Mouse (Mus musculus) liver, embryonic 12.5 days (tissue): ENCODE results near the gene Usf2. TPM values are rescaled to one million over a fixed set of nuclear protein-coding genes. Genes with fewer than 3 reads are reported as not detected.

ENCODE experiments used
- ATAC-seq: fragments of 200-750 bp; cut with Nextera tagmentation; 2 replicates; pipeline ENCODE4 v1.8.0; 2017; ENCODE audit warnings: moderate number of reproducible peaks, mild to moderate bottlenecking, moderate library complexity
- H3K27ac ChIP-seq: fragments of 300-500 bp; sonication (generic); 2 replicates; pipeline ENCODE4 v1.5.1; 2016; ENCODE audit warnings: mild to moderate bottlenecking
- H3K27me3 ChIP-seq: fragments of 300-500 bp; sonication (generic); replicated peaks from 2 replicates; pipeline ENCODE4 v1.6.1; 2016; ENCODE audit warnings: mild to moderate bottlenecking, moderate library complexity
- H3K36me3 ChIP-seq: fragments of 300-500 bp; sonication (generic); 2 replicates; pipeline ENCODE4 v1.6.1; 2016; ENCODE audit warnings: mild to moderate bottlenecking, moderate library complexity
- H3K4me1 ChIP-seq: fragments of 300-500 bp; sonication (generic); 2 replicates; pipeline ENCODE4 v1.6.1; 2016
- H3K4me2 ChIP-seq: fragments of 300-500 bp; sonication (generic); 2 replicates; pipeline ENCODE4 v1.6.1; 2016; ENCODE audit warnings: mild to moderate bottlenecking, moderate library complexity
- H3K4me3 ChIP-seq: fragments of 300-500 bp; sonication (generic); 2 replicates; pipeline ENCODE4 v1.5.1; 2016; ENCODE audit warnings: mild to moderate bottlenecking, moderate library complexity
- H3K9ac ChIP-seq: fragments of 300-500 bp; sonication (generic); 2 replicates; pipeline ENCODE4 v1.6.1; 2016; ENCODE audit warnings: mild to moderate bottlenecking, moderate library complexity
- H3K9me3 ChIP-seq: fragments of 300-500 bp; sonication (generic); replicated peaks from 2 replicates; pipeline ENCODE4 v1.6.1; 2016; ENCODE audit warnings: mild to moderate bottlenecking, moderate library complexity
- WGBS: fragments of 180-500 bp; shearing (Covaris S2); methylation state at CpG from one replicate; pipeline ENCODE4 v1.1.7; 2016; ENCODE audit not compliant: insufficient replicate concordance; 5-methylcytosine and 5-hydroxymethylcytosine counted together
- polyA plus RNA-seq: library from polyadenylated mRNA; unstranded; fragments of >200 nt; fragmentation: Nextera tagmentation; extraction: Ambion mirVana; gene quantifications from 2 replicates; pipeline ENCODE4 v1.2.1, GENCODE M21; 2016

Usf2 gene
- polyA plus RNA-seq: 13.9 and 18.1 TPM in 2 replicates

- peak; percentile 25; the same call in 1 of the 2 replicates for ATAC-seq
- Histone ChIP-seq H3K27ac (peak within 1 kb of the TSS; percentile 95), H3K4me1 (peaks cover 38% of the 10 kb centered on the region), H3K27me3 (no peaks in the 10 kb centered on the region), H3K4me3 (peak within 1 kb of the TSS; percentile 99), H3K36me3 (peaks cover 55% of the 10 kb centered on the region), H3K9me3 (no peaks in the 10 kb centered on the region), H3K4me2 (peak within 1 kb of the TSS; percentile 96), H3K9ac (peak within 1 kb of the TSS; percentile 100)
- under 1% methylated on average over 24 of the region's 82 CpGs for WGBS
Observed at GRCm38 (mm10) chr7:30956756-30957366, at the start of gene Usf2. Gene Usf2 (minus strand): TSS chr7:30956803.

GRCm38 (mm10) chr7:31002650-31003049, 46.0 kb upstream of the Usf2 start:
- H3K9me3 ChIP-seq: no peaks in the 10 kb centered on the region
- H3K9ac ChIP-seq: no peak overlapping the region
- peak; percentile 51 for ATAC-seq
- 0 out of 2 replicates have a peak overlapping the region, but pooled peaks have one; percentile 1 for H3K4me2 ChIP-seq
- H3K4me3 ChIP-seq: no peak overlapping the region
- 14% methylated on average over 8 of the region's 8 CpGs for WGBS
- H3K4me1 ChIP-seq: peaks cover 24% of the 10 kb centered on the region
- no peaks in the 10 kb centered on the region for H3K36me3 ChIP-seq
- H3K27ac ChIP-seq: 0 out of 2 replicates have a peak overlapping the region, but pooled peaks have one; percentile 30
- no peaks in the 10 kb centered on the region for H3K27me3 ChIP-seq

- 18% methylated on average over 7 of the region's 7 CpGs for WGBS
- H3K4me3 ChIP-seq: no peak overlapping the region
- 0 out of 2 replicates have a peak, but pooled peaks cover 5% of the 10 kb centered on the region for H3K9me3 ChIP-seq
- H3K9ac ChIP-seq: no peak overlapping the region
- H3K4me1 ChIP-seq: peaks cover 24% of the 10 kb centered on the region
- ATAC-seq: peak; percentile 42; the same call in 1 of the 2 replicates
- no peaks in the 10 kb centered on the region for H3K36me3 ChIP-seq
- H3K27me3 ChIP-seq: no peaks in the 10 kb centered on the region
- peak overlapping the region; percentile 16; the same call in 1 of the 2 replicates for H3K4me2 ChIP-seq
- H3K27ac ChIP-seq: no peak overlapping the region
Observed at GRCm38 (mm10) chr7:31000505-31001020, 44.0 kb upstream of the Usf2 start.

- ATAC-seq: no peak
- H3K9ac ChIP-seq: no peak overlapping the region
- H3K4me2 ChIP-seq: no peak overlapping the region
- H3K36me3 ChIP-seq: no peaks in the 10 kb centered on the region
- H3K4me1 ChIP-seq: peaks cover 12% of the 10 kb centered on the region
- H3K9me3 ChIP-seq: 0 out of 2 replicates have a peak, but pooled peaks cover 5% of the 10 kb centered on the region
- H3K27me3 ChIP-seq: no peaks in the 10 kb centered on the region
- no peak overlapping the region for H3K4me3 ChIP-seq
- 73% methylated on average over 2 of the region's 2 CpGs for WGBS
- no peak overlapping the region for H3K27ac ChIP-seq
Observed at GRCm38 (mm10) chr7:30996491-30996890, 39.9 kb upstream of the Usf2 start.

GRCm38 (mm10) chr7:30993986-30994385, 37.4 kb upstream of the Usf2 start:
- no peaks in the 10 kb centered on the region for H3K4me1 ChIP-seq
- 0 out of 2 replicates have a peak, but pooled peaks cover 5% of the 10 kb centered on the region for H3K9me3 ChIP-seq
- H3K27ac ChIP-seq: no peak overlapping the region
- H3K36me3 ChIP-seq: no peaks in the 10 kb centered on the region
- 80% methylated on average over 5 of the region's 5 CpGs for WGBS
- no peak overlapping the region for H3K9ac ChIP-seq
- no peak overlapping the region for H3K4me2 ChIP-seq
- H3K27me3 ChIP-seq: no peaks in the 10 kb centered on the region
- no peak overlapping the region for H3K4me3 ChIP-seq
- no peak for ATAC-seq

- 54% methylated on average over 5 of the region's 5 CpGs for WGBS
- H3K9ac ChIP-seq: no peak overlapping the region
- no peaks in the 10 kb centered on the region for H3K36me3 ChIP-seq
- H3K27me3 ChIP-seq: no peaks in the 10 kb centered on the region
- no peak overlapping the region for H3K27ac ChIP-seq
- no peak for ATAC-seq
- H3K4me3 ChIP-seq: no peak overlapping the region
- H3K4me1 ChIP-seq: no peaks in the 10 kb centered on the region
- H3K4me2 ChIP-seq: no peak overlapping the region
- H3K9me3 ChIP-seq: 0 out of 2 replicates have a peak, but pooled peaks cover 5% of the 10 kb centered on the region
Observed at GRCm38 (mm10) chr7:30992148-30992547, 35.5 kb upstream of the Usf2 start.

GRCm38 (mm10) chr7:30988519-30989162, 32.0 kb upstream of the Usf2 start:
- no peak overlapping the region for H3K27ac ChIP-seq
- no peaks in the 10 kb centered on the region for H3K27me3 ChIP-seq
- WGBS: 67% methylated on average over 4 of the region's 4 CpGs
- H3K4me3 ChIP-seq: no peak overlapping the region
- no peaks in the 10 kb centered on the region for H3K36me3 ChIP-seq
- ATAC-seq: 0 out of 2 replicates have a peak, but pooled peaks have one; percentile 35
- no peaks in the 10 kb centered on the region for H3K9me3 ChIP-seq
- H3K9ac ChIP-seq: no peak overlapping the region
- H3K4me1 ChIP-seq: no peaks in the 10 kb centered on the region
- no peak overlapping the region for H3K4me2 ChIP-seq

GRCm38 (mm10) chr7:30985357-30985756, 28.8 kb upstream of the Usf2 start:
- Histone ChIP-seq H3K36me3 (no peaks in the 10 kb centered on the region), H3K27ac (no peak overlapping the region), H3K27me3 (no peaks in the 10 kb centered on the region), H3K4me3 (no peak overlapping the region), H3K9ac (no peak overlapping the region), H3K4me2 (no peak overlapping the region), H3K9me3 (no peaks in the 10 kb centered on the region), H3K4me1 (no peaks in the 10 kb centered on the region)
- WGBS: 71% methylated on average over 9 of the region's 9 CpGs
- no peak for ATAC-seq

- Histone ChIP-seq H3K4me2 (no peak overlapping the region), H3K4me1 (no peaks in the 10 kb centered on the region), H3K27me3 (no peaks in the 10 kb centered on the region), H3K9me3 (no peaks in the 10 kb centered on the region; the same call in 1 of the 2 replicates), H3K9ac (no peak overlapping the region), H3K4me3 (no peak overlapping the region), H3K36me3 (no peaks in the 10 kb centered on the region), H3K27ac (no peak overlapping the region)
- ATAC-seq: no peak
- 67% methylated on average over 4 of the region's 4 CpGs for WGBS
Observed at GRCm38 (mm10) chr7:30981703-30982102, 25.1 kb upstream of the Usf2 start.

- no peaks in the 10 kb centered on the region for H3K36me3 ChIP-seq
- peak; percentile 76 for ATAC-seq
- peaks cover 12% of the 10 kb centered on the region for H3K4me1 ChIP-seq
- H3K27me3 ChIP-seq: peaks cover 24% of the 10 kb centered on the region
- H3K9ac ChIP-seq: peak within 1 kb of the TSS; percentile 52
- WGBS: 2% methylated on average over 37 of the region's 37 CpGs
- peak within 1 kb of the TSS; percentile 60; the same call in 1 of the 2 replicates for H3K27ac ChIP-seq
- peak within 1 kb of the TSS; percentile 52 for H3K4me3 ChIP-seq
- no peaks in the 10 kb centered on the region for H3K9me3 ChIP-seq
- peak within 1 kb of the TSS; percentile 65 for H3K4me2 ChIP-seq
Observed at GRCm38 (mm10) chr7:30973501-30974289, 17.1 kb upstream of the Usf2 start, which contains the start of gene Fam187b. Gene Fam187b (plus strand): TSS chr7:30973790.

GRCm38 (mm10) chr7:30973251-30973500, 16.6 kb upstream of the Usf2 start, which contains the start of gene Lsr:
Gene Lsr (minus strand): TSS chr7:30973464.
- H3K4me3 ChIP-seq: peak within 1 kb of the TSS; percentile 52
- peak within 1 kb of the TSS; percentile 52 for H3K9ac ChIP-seq
- no peak for ATAC-seq
- H3K9me3 ChIP-seq: no peaks in the 10 kb centered on the region
- WGBS: 2% methylated on average over 19 of the region's 19 CpGs
- H3K4me1 ChIP-seq: peaks cover 12% of the 10 kb centered on the region
- peak within 1 kb of the TSS; percentile 65 for H3K4me2 ChIP-seq
- H3K27ac ChIP-seq: peak within 1 kb of the TSS; percentile 60; the same call in 1 of the 2 replicates
- peaks cover 24% of the 10 kb centered on the region for H3K27me3 ChIP-seq
- no peaks in the 10 kb centered on the region for H3K36me3 ChIP-seq
